Mouse (Mus musculus): ENCODE results near the gene Rsph4a. TPM values are rescaled to one million over a fixed set of nuclear protein-coding genes. Genes with fewer than 3 reads are reported as not detected.

Rsph4a gene
- polyA plus RNA-seq, 1 experiment from 2014 or later: not detected

GRCm38 (mm10) chr10:33952509-33952908, 47.6 kb downstream of the Rsph4a start:
- no peaks in the 10 kb centered on the region for H3K36me3 ChIP-seq
- H3K9me3 ChIP-seq: no peaks in the 10 kb centered on the region
- no peak overlapping the region for H3K4me3 ChIP-seq (replicated peaks)
- no peaks in the 10 kb centered on the region for H3K4me1 ChIP-seq (replicated peaks)
- H3K4me2 ChIP-seq (replicated peaks): no peak overlapping the region
- no peaks in the 10 kb centered on the region for H3K27me3 ChIP-seq (replicated peaks)
- WGBS: 72% methylated on average over 3 of the region's 3 CpGs
- no peak overlapping the region for H3K9ac ChIP-seq
- no peak overlapping the region for H3K27ac ChIP-seq
- ATAC-seq: no peak

Other genes with a start within 250 kb of the Rsph4a start
- gene Sult3a2, start 118.4 kb upstream of the Rsph4a start, polyA plus RNA-seq (2015; fragmentation: Nextera tagmentation; extraction: Ambion mirVana): not detected in 2 replicates
- gene Sult3a1, start 47.4 kb upstream of the Rsph4a start, polyA plus RNA-seq (2015; fragmentation: Nextera tagmentation; extraction: Ambion mirVana): not detected in 2 replicates
- 16.6 and 16.8 TPM in 2 replicates for gene Zup1, start 46.2 kb downstream of the Rsph4a start, polyA plus RNA-seq (2015; fragmentation: Nextera tagmentation; extraction: Ambion mirVana)
- gene Rwdd1, start 114.5 kb downstream of the Rsph4a start, polyA plus RNA-seq (2015; fragmentation: Nextera tagmentation; extraction: Ambion mirVana): 102 and 122 TPM in 2 replicates
- not detected in 2 replicates for gene Trappc3l, start 132.5 kb downstream of the Rsph4a start, polyA plus RNA-seq (2015; fragmentation: Nextera tagmentation; extraction: Ambion mirVana)
- gene Calhm4, start 139.2 kb downstream of the Rsph4a start, polyA plus RNA-seq (2015; fragmentation: Nextera tagmentation; extraction: Ambion mirVana): not detected in 2 replicates
- gene Calhm5, start 191.4 kb downstream of the Rsph4a start, polyA plus RNA-seq (2015; fragmentation: Nextera tagmentation; extraction: Ambion mirVana): 0.87 and 0.98 TPM in 2 replicates
- 1.4 and 2.2 TPM in 2 replicates for gene Calhm6, start 222.9 kb downstream of the Rsph4a start, polyA plus RNA-seq (2015; fragmentation: Nextera tagmentation; extraction: Ambion mirVana)